ENCODE assay signal across 8 mouse cellular contexts in the genomic region with DNA sequence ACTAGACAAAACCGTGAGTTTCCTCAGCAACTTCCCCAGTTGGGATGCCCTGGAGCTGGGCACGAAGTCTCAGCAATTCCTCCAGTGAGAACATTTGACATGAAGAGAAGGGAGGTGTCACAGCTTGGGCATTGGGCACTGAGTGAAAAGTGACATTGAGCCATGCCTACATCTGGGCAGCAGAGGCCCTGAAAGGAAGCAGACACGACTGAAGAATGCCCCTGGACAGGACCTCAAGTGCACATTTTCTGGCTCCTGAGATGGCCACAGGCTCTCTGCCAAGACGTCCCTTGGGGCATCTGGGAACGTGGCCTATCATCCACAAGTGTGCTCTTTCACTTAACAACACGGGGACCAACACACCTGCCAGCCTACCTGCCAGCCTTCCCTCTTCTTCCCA. TPM values are rescaled to one million over a fixed set of nuclear protein-coding genes. Genes with fewer than 3 reads are reported as not detected.
DNase-seq lines count a peak whose midpoint lies in the region; ATAC-seq and TF ChIP-seq lines count a peak whose summit lies in the region.

No protein-coding gene starts in this region.

- 0 out of 2 replicates have a peak overlapping the region, but pooled peaks have one; percentile 50 for H3K4me3 ChIP-seq in embryonic fibroblast, embryonic 13.5 days (ENCODE audit: insufficient read depth, low read length)
- peak overlapping the region; percentile 95; the same call in 1 of the 2 replicates for H3K4me3 ChIP-seq in midbrain, embryonic 15.5 days

- no peak for ATAC-seq in midbrain, embryonic 15.5 days (replicated peaks)
- no peak for ATAC-seq in erythroid progenitor cell, adult 5-6 weeks (replicated peaks; ENCODE audit: low FRiP score, poor library complexity, severe bottlenecking)

- H3K27ac ChIP-seq in embryonic fibroblast, embryonic 13.5 days (ENCODE audit: insufficient read depth, low read length): no peak overlapping the region
- H3K27ac ChIP-seq in midbrain, embryonic 15.5 days: 0 out of 2 replicates have a peak overlapping the region, but pooled peaks have one; percentile 69

- H3K9ac ChIP-seq in midbrain, embryonic 15.5 days: no peak overlapping the region

- TF ChIP-seq CTCF in embryonic fibroblast, embryonic 13.5 days (IDR thresholded peaks at IDR 0.05; ENCODE audit: borderline replicate concordance, insufficient read depth, low read length): no peak

- 54% methylated on average over 6 of the region's 6 CpGs for WGBS in midbrain, embryonic 15.5 days

- H3K4me2 ChIP-seq in midbrain, embryonic 15.5 days: peak overlapping the region; percentile 99

- no peaks in the 10 kb centered on the region for H3K27me3 ChIP-seq in midbrain, embryonic 15.5 days (replicated peaks)

- H3K4me1 ChIP-seq in embryonic fibroblast, embryonic 13.5 days (ENCODE audit: control insufficient read depth, insufficient read depth, low read length): 0 out of 2 replicates have a peak, but pooled peaks cover 5% of the 10 kb centered on the region
- peaks cover 25% of the 10 kb centered on the region for H3K4me1 ChIP-seq in midbrain, embryonic 15.5 days

- TF ChIP-seq POLR2A in embryonic fibroblast, embryonic 13.5 days (IDR thresholded peaks at IDR 0.05; ENCODE audit: low read depth, low read length): no peak

- no peaks in the 10 kb centered on the region for H3K36me3 ChIP-seq in midbrain, embryonic 15.5 days (replicated peaks)

- H3K9me3 ChIP-seq in midbrain, embryonic 15.5 days: no peaks in the 10 kb centered on the region

- intact Hi-C loops in left cerebral cortex, postnatal 4 days (cut with DNase I): no loop called here

- DNase-seq in left cerebral cortex, postnatal 4 days: peak; percentile 31
- DNase-seq in left cerebral cortex, adult 9 months (ENCODE audit: low spot score in 2 of 2): no peak
- peak; percentile 34 for DNase-seq in kidney, postnatal 10 days
- no peak for DNase-seq in left cerebral cortex, adult 8-10 months (ENCODE audit: low spot score in 2 of 2)
- no peak for DNase-seq in right cerebral cortex, postnatal 10 days (ENCODE audit: low spot score in 2 of 2)

RNA-seq across cellular contexts. Expression of gene Fbrsl1, which starts 1.0 kb away (rescaled TPM):
- total RNA-seq in left cerebral cortex, postnatal 4 days (2021): 10 to 100 TPM; 68.1 to 72.9 TPM
- 11.4 and 13.3 TPM in 2 replicates for polyA plus RNA-seq in embryonic fibroblast, embryonic 13.5 days (2011; ENCODE audit: insufficient read length, low read depth, missing spikeins)
- 24.2 and 25.9 TPM in 2 replicates for polyA plus RNA-seq in midbrain, embryonic 15.5 days (2015; fragmentation: Nextera tagmentation; extraction: Ambion mirVana)
- total RNA-seq in left cerebral cortex, adult 8-10 months (2022): 10 to 100 TPM; 60.3 to 72.8 (median 66.9) TPM
- total RNA-seq in erythroid progenitor cell, adult 5-6 weeks (2015; ENCODE audit: low replicate concordance): 12.6 and 32.4 TPM in 2 replicates
- 13.6 and 17.1 TPM in 2 replicates for total RNA-seq in erythroid progenitor cell, adult 5-6 weeks (2017; ENCODE audit: low replicate concordance)

Comparison
In these comparisons a context has a peak if more than half of its experiments do, and no peak if none do; other contexts are left out.
1. DNase-seq: peak in left cerebral cortex, postnatal 4 days (single experiment) and kidney, postnatal 10 days (single experiment); none in left cerebral cortex, adult 9 months (0 of 2), left cerebral cortex, adult 8-10 months (0 of 2) and right cerebral cortex, postnatal 10 days (0 of 2).